Mouse (Mus musculus): Measurements from ENCODE around the gene Plxna4. TPM values are rescaled to one million over a fixed set of nuclear protein-coding genes. Genes with fewer than 3 reads are reported as not detected.

Plxna4 gene
- polyA plus RNA-seq, 1 experiment from 2014 or later = 6.7 TPM

DNA sequence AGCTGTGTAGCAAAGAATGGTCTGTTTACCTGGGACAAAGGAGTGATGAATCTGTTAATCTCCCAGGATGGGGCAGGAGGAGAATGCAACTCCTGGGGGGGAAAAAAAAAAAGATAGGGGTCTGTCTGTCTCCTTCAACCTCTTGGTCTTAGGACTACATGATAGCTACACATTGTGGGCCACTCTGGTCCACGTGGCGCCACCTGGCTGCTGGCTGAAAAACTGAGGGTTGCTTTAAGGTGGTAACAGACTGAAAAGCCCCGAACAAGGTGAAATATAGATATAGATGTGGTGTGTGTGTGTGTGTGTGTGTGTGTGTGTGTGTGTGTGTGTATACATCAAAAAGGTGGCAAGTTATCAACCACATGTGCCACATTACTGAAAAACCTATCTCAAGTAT, 267.7 kb downstream of the Plxna4 start:
- H3K9me3 ChIP-seq = no peaks in the 10 kb centered on the region
- WGBS = 32% methylated on average over 3 of the region's 3 CpGs
- H3K4me1 ChIP-seq (replicated peaks) = peaks cover 7% of the 10 kb centered on the region; the same call in 1 of the 2 replicates
- H3K4me2 ChIP-seq = no peak overlapping the region
- H3K27ac ChIP-seq = no peak overlapping the region
- no peak for ATAC-seq (ENCODE audit: insufficient number of reproducible peaks, insufficient read depth, low FRiP score, low TSS enrichment, low read depth)
- no peak overlapping the region for H3K4me3 ChIP-seq (replicated peaks)
- no peaks in the 10 kb centered on the region; the same call in 1 of the 2 replicates for H3K27me3 ChIP-seq
- no peaks in the 10 kb centered on the region for H3K36me3 ChIP-seq
- H3K9ac ChIP-seq (replicated peaks) = no peak overlapping the region

DNA sequence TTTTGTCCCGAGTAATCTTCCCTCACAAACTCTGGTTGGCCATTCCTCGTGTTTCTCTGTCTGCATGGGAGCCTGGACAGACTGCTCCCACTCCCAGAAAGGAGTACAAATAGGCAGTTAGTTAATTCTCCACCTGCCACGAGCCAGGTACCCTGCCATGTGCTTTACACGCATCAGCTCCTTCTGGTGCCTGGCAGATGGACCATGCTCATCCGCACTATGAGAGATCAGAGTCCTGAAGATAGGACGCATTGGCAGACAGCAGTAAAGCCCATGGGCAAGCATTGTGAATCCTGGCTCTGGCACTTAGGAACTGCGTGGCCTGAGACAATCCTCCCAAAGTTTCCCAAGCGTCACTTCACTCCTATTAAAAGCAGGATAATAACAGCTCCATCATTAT, 270.5 kb downstream of the Plxna4 start:
- H3K4me2 ChIP-seq = no peak overlapping the region
- no peak for ATAC-seq (ENCODE audit: insufficient number of reproducible peaks, insufficient read depth, low FRiP score, low TSS enrichment, low read depth)

DNA sequence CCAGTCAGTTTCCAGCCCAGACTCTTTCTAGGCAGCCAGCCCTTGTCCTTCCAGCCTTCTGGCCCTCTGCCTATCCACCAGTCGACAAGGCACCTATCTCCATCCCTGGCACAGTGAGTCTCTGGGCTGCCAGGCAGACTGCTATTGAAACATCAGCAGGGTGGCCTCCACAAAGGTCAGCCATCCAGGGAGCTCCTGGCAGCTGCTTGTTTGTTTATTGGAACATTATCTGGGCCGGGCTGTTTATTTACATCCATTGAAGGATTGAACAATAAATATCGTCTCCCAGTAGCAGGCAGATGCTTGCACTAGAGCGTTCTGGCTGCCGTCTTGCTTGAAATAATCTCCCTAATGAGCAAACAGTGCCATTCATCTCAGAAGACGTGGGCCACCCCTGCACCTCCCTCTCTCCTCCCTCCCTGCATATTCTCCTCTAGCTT, 273.0 kb downstream of the Plxna4 start:
- Histone ChIP-seq H3K9ac (replicated peaks) (no peak overlapping the region), H3K9me3 (no peaks in the 10 kb centered on the region), H3K4me1 (replicated peaks) (peaks cover 3% of the 10 kb centered on the region; the same call in 1 of the 2 replicates), H3K27me3 (no peaks in the 10 kb centered on the region; the same call in 1 of the 2 replicates), H3K4me3 (replicated peaks) (no peak overlapping the region), H3K4me2 (no peak overlapping the region), H3K27ac (no peak overlapping the region), H3K36me3 (no peaks in the 10 kb centered on the region)
- whole genome bisulfite sequencing = 23% methylated on average over 6 of the region's 6 CpGs
- no peak for ATAC-seq (ENCODE audit: insufficient number of reproducible peaks, insufficient read depth, low FRiP score, low TSS enrichment, low read depth)

More for the DNA sequence above, 270.5 kb downstream of the Plxna4 start:
- H3K9ac ChIP-seq (replicated peaks) = no peak overlapping the region
- H3K27me3 ChIP-seq = no peaks in the 10 kb centered on the region; the same call in 1 of the 2 replicates
- H3K9me3 ChIP-seq = no peaks in the 10 kb centered on the region
- WGBS = 78% methylated on average over 8 of the region's 8 CpGs
- no peak overlapping the region for H3K27ac ChIP-seq
- no peaks in the 10 kb centered on the region for H3K36me3 ChIP-seq
- H3K4me3 ChIP-seq (replicated peaks) = no peak overlapping the region
- H3K4me1 ChIP-seq (replicated peaks) = peaks cover 7% of the 10 kb centered on the region; the same call in 1 of the 2 replicates

DNA sequence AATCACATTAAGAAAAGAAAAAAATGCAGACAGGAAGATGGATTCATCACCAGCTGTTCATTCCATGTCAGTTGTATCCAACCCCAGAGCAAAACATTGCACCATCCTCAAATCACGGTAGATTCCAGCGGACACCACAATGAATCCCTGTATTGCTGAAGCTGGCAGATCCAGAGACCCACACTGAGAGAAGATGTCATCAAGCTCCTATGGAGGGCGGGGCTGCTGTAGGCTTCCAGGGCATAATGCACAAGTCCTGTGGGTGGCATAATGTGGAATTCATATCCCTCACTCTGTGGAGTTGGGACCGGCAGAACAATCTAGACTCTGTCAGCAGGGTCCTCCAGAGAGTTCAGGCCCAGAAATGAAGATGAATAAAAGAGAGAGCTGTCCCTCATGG, 278.8 kb downstream of the Plxna4 start:
- ATAC-seq (ENCODE audit: insufficient number of reproducible peaks, insufficient read depth, low FRiP score, low TSS enrichment, low read depth) = no peak
- Histone ChIP-seq H3K4me2 (no peak overlapping the region), H3K36me3 (no peaks in the 10 kb centered on the region), H3K27ac (no peak overlapping the region), H3K4me3 (replicated peaks) (no peak overlapping the region), H3K27me3 (no peaks in the 10 kb centered on the region), H3K4me1 (replicated peaks) (no peaks in the 10 kb centered on the region), H3K9me3 (no peaks in the 10 kb centered on the region), H3K9ac (replicated peaks) (no peak overlapping the region)
- 91% methylated on average over 4 of the region's 4 CpGs for WGBS

DNA sequence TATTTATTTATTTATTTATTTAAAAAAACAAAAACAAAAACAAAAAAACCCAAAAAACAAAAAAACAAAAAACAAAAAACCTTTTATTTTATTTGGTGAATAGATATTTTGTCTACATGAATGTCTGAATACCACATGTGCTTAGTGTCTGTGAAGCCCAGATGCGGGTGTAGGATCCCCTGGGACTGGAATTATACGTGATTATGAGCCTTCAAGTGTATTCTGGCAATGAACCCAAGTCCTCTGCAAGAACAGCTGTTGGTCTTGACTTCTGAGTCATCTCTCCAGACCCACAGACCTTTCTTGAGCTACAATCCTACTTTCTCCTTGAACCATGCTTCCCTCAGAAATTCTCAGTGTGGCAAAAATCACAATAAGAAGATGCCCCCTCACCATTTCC, 287.4 kb downstream of the Plxna4 start:
- no peaks in the 10 kb centered on the region for H3K9me3 ChIP-seq
- H3K4me1 ChIP-seq (replicated peaks) = no peaks in the 10 kb centered on the region
- ATAC-seq (ENCODE audit: insufficient number of reproducible peaks, insufficient read depth, low FRiP score, low TSS enrichment, low read depth) = no peak
- no peaks in the 10 kb centered on the region for H3K36me3 ChIP-seq
- H3K4me2 ChIP-seq = no peak overlapping the region
- no peak overlapping the region for H3K4me3 ChIP-seq (replicated peaks)
- H3K9ac ChIP-seq (replicated peaks) = no peak overlapping the region
- H3K27me3 ChIP-seq = no peaks in the 10 kb centered on the region
- WGBS = 69% methylated on average over 2 of the region's 2 CpGs
- H3K27ac ChIP-seq = no peak overlapping the region

DNA sequence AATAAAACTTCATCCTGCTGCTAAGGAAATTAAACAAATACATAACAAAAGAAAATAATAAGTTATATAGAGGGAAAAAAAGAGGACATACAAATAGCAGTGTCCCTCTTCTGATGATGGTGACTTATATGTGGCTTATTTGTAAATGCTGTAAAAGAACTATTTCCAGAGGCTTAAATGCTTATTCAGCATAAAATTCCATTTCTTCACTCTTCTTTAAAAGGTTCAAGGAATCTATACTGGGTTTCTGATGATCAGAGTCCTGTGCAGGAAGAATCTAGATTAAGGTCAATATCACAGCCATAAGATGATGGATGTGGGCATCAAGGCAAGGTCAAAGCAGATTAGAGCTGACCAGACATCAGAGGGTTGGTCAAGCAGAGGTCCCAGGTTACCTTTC, 306.5 kb downstream of the Plxna4 start:
- Histone ChIP-seq H3K36me3 (no peaks in the 10 kb centered on the region), H3K4me3 (replicated peaks) (no peak overlapping the region), H3K9me3 (no peaks in the 10 kb centered on the region), H3K9ac (replicated peaks) (no peak overlapping the region), H3K4me2 (no peak overlapping the region), H3K4me1 (replicated peaks) (no peaks in the 10 kb centered on the region), H3K27ac (no peak overlapping the region), H3K27me3 (no peaks in the 10 kb centered on the region; the same call in 1 of the 2 replicates)
- ATAC-seq (ENCODE audit: insufficient number of reproducible peaks, insufficient read depth, low FRiP score, low TSS enrichment, low read depth) = no peak

DNA sequence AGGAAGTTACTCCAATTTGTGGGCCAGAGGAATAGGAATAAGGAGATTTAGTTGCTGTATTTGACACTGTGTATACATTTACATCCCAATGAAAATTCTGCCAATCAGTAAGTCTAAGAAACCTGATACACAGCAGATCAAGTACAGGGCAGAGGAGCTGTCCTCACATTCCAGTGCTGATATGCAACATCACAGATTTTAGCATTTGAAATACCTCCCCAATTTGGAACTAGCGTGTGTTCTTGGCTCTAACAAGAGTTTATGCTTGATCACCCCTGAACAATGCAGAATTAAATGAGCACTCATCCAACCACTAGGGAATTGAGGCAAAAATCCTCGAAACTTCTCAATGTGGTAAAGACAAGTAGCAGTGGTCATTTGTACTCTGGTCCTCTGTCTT, 307.3 kb downstream of the Plxna4 start:
- Histone ChIP-seq H3K9ac (replicated peaks) (no peak overlapping the region), H3K36me3 (no peaks in the 10 kb centered on the region), H3K9me3 (no peaks in the 10 kb centered on the region), H3K4me2 (no peak overlapping the region), H3K4me1 (replicated peaks) (no peaks in the 10 kb centered on the region), H3K27ac (no peak overlapping the region), H3K27me3 (no peaks in the 10 kb centered on the region; the same call in 1 of the 2 replicates), H3K4me3 (replicated peaks) (no peak overlapping the region)
- no peak for ATAC-seq (ENCODE audit: insufficient number of reproducible peaks, insufficient read depth, low FRiP score, low TSS enrichment, low read depth)
- WGBS = 71% methylated on average over 2 of the region's 2 CpGs

DNA sequence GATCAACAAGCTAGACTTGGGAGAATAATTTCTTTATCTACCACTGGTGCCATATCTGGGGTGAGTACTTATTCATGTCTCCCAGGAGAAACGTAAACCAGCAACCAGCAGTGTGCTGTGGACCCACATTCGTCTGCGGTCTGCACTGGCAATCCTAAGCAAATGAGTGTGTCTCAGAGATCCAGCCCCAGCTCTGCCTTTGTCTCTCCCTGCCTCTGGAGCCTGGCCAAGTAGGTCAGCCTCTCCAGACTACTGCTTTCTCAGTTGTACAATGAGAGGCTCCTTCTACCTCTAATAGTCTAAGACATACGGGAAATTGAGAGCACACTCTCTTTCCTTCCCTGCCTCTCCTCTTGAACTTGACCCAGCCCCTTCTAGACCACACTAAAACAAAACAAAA, 316.5 kb downstream of the Plxna4 start:
- Histone ChIP-seq H3K27me3 (no peaks in the 10 kb centered on the region; the same call in 1 of the 2 replicates), H3K4me3 (replicated peaks) (no peak overlapping the region), H3K4me1 (replicated peaks) (no peaks in the 10 kb centered on the region), H3K9ac (replicated peaks) (no peak overlapping the region), H3K4me2 (no peak overlapping the region), H3K27ac (no peak overlapping the region), H3K36me3 (no peaks in the 10 kb centered on the region), H3K9me3 (no peaks in the 10 kb centered on the region)
- no peak for ATAC-seq (ENCODE audit: insufficient number of reproducible peaks, insufficient read depth, low FRiP score, low TSS enrichment, low read depth)
- WGBS = 83% methylated on average over 4 of the region's 4 CpGs

DNA sequence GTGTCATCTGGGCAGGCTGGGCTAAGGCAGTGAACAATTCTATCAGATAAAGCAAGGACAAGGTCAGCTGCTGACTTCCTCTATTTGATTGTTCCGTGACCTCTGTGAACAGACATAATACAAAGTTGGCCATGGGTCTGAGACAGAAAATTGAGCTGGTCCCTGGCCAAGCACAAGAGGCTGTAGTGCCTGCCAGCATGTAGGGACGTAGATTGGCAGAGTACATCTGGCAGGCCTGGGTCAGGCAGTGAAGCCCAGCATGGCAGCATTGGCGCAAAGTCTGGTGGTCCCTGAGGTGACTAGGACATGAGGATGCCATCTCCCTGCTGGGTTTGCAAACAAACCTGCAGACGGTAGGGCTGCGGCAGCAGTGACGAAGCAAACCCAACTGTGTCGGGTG, 321.9 kb downstream of the Plxna4 start:
- 90% methylated on average over 7 of the region's 7 CpGs for WGBS
- ATAC-seq (ENCODE audit: insufficient number of reproducible peaks, insufficient read depth, low FRiP score, low TSS enrichment, low read depth) = no peak

DNA sequence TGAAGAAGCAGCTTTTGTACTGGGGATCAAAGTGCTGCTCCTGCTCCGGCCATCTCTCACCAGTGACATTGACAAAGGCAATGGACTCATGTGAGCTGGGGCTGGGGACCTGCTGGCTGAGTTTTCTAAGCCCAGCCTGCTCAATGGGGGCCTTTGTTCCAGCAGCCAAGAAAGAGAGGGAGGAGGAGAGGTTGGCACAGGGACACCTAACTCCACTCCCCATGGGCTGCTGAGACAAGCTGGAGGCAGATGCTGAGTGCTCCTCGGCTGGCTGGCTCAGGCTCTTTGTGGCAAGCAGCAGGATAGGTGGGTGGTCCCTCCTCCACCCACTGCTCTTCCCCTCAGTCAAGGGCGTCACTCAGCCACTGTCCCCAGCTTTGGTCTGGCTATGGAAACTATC, 326.7 kb downstream of the Plxna4 start:
- no peak overlapping the region for H3K4me2 ChIP-seq
- no peaks in the 10 kb centered on the region; the same call in 1 of the 2 replicates for H3K27me3 ChIP-seq
- no peak for ATAC-seq (ENCODE audit: insufficient number of reproducible peaks, insufficient read depth, low FRiP score, low TSS enrichment, low read depth)
- H3K4me1 ChIP-seq (replicated peaks) = peaks cover 17% of the 10 kb centered on the region
- no peak overlapping the region for H3K9ac ChIP-seq (replicated peaks)
- H3K9me3 ChIP-seq = no peaks in the 10 kb centered on the region
- WGBS = 41% methylated on average over 3 of the region's 3 CpGs
- H3K27ac ChIP-seq = 0 out of 2 replicates have a peak overlapping the region, but pooled peaks have one; percentile 8
- H3K4me3 ChIP-seq (replicated peaks) = no peak overlapping the region
- no peaks in the 10 kb centered on the region for H3K36me3 ChIP-seq

More for the DNA sequence above, 321.9 kb downstream of the Plxna4 start:
- Histone ChIP-seq H3K4me3 (replicated peaks) (no peak overlapping the region), H3K4me2 (no peak overlapping the region), H3K9me3 (no peaks in the 10 kb centered on the region), H3K27ac (no peak overlapping the region), H3K4me1 (replicated peaks) (peaks cover 13% of the 10 kb centered on the region), H3K27me3 (no peaks in the 10 kb centered on the region; the same call in 1 of the 2 replicates), H3K36me3 (no peaks in the 10 kb centered on the region), H3K9ac (replicated peaks) (no peak overlapping the region)

DNA sequence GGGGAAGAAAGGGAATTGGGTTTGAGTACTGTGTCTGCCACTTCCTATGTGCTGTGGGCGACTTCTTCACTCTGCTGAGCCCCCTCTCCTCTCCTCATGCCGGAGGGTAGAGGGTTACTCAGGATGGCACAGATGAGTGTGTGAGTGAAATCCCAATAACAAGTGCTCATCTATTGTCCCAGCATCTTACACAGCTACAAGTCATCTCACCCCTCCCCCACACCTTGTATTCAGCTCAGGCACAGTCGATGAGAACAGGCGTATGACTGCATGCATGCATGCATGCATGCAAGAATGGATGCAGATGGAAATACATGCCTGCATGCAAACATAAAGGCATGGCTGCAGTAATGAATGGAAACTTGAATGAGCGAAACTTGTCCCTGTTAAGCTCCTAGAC, 327.7 kb downstream of the Plxna4 start:
- Histone ChIP-seq H3K36me3 (no peaks in the 10 kb centered on the region), H3K27me3 (no peaks in the 10 kb centered on the region), H3K27ac (no peak overlapping the region), H3K4me3 (replicated peaks) (no peak overlapping the region), H3K9ac (replicated peaks) (no peak overlapping the region), H3K4me1 (replicated peaks) (peaks cover 19% of the 10 kb centered on the region), H3K4me2 (no peak overlapping the region), H3K9me3 (no peaks in the 10 kb centered on the region)
- 88% methylated on average over 5 of the region's 5 CpGs for WGBS
- ATAC-seq (ENCODE audit: insufficient number of reproducible peaks, insufficient read depth, low FRiP score, low TSS enrichment, low read depth) = no peak

DNA sequence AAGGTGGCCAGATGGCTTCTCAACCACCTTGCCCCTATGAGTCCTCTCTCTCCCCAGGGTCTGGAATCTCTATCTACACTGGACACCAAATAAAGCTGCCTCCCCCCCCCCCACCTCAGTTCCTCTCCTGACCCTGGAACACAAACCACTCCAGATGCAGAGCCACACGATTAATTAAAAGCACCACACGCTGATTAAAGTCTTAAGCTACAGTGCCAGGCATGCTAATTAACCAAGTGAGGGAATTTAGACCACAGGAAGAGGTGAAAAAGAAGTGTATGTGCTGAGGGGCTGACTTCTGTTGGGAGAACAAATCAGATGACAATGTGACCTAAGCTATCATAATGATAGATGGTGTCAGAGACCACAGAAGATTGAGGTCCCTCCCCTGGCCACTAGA, 332.8 kb downstream of the Plxna4 start:
- Histone ChIP-seq H3K4me2 (no peak overlapping the region), H3K27ac (no peak overlapping the region), H3K9me3 (no peaks in the 10 kb centered on the region), H3K27me3 (no peaks in the 10 kb centered on the region), H3K4me1 (replicated peaks) (peaks cover 18% of the 10 kb centered on the region), H3K9ac (replicated peaks) (no peak overlapping the region), H3K4me3 (replicated peaks) (no peak overlapping the region), H3K36me3 (no peaks in the 10 kb centered on the region)
- 11% methylated on average over 2 of the region's 2 CpGs for WGBS
- no peak for ATAC-seq (ENCODE audit: insufficient number of reproducible peaks, insufficient read depth, low FRiP score, low TSS enrichment, low read depth)

All from limb, embryonic 12.5 days (tissue).